Mouse (Mus musculus): ENCODE results near the gene Klhl8. TPM values are rescaled to one million over a fixed set of nuclear protein-coding genes. Genes with fewer than 3 reads are reported as not detected.
A peak's percentile ranks its signal among the peaks of the same experiment; 100 is the strongest.

Klhl8 gene
- polyA plus RNA-seq, 1 experiment = 27.9 TPM

- Histone ChIP-seq H3K4me1 (ENCODE audit: control insufficient read depth, insufficient read depth, low read length) (no peaks in the 10 kb centered on the region), H3K27ac (ENCODE audit: insufficient read depth, low read length) (no peak overlapping the region), H3K4me3 (ENCODE audit: insufficient read depth, low read length) (no peak overlapping the region)
- TF ChIP-seq POLR2A (IDR thresholded peaks at IDR 0.05; ENCODE audit: extremely low read depth, insufficient read depth, low read length) (no peak), CTCF (IDR thresholded peaks at IDR 0.05; ENCODE audit: extremely low read depth, insufficient read depth, low read length) (no peak)
Measured at GRCm38 (mm10) chr5:103916595-103917356, 5.7 kb upstream of the Klhl8 start.

- Histone ChIP-seq H3K27ac (ENCODE audit: insufficient read depth, low read length) (no peak overlapping the region), H3K4me1 (ENCODE audit: control insufficient read depth, insufficient read depth, low read length) (peaks cover 1% of the 10 kb centered on the region; the same call in 1 of the 2 replicates), H3K4me3 (ENCODE audit: insufficient read depth, low read length) (no peak overlapping the region)
- TF ChIP-seq POLR2A (IDR thresholded peaks at IDR 0.05; ENCODE audit: extremely low read depth, insufficient read depth, low read length) = no peak
- no peak for TF ChIP-seq CTCF (IDR thresholded peaks at IDR 0.05; ENCODE audit: extremely low read depth, insufficient read depth, low read length)
Measured at GRCm38 (mm10) chr5:103914335-103915226, 3.5 kb upstream of the Klhl8 start.

GRCm38 (mm10) chr5:103913150-103913549 is 2.1 kb upstream of the Klhl8 start:
- peaks cover 5% of the 10 kb centered on the region for H3K4me1 ChIP-seq (ENCODE audit: control insufficient read depth, insufficient read depth, low read length)
- no peak for TF ChIP-seq CTCF (IDR thresholded peaks at IDR 0.05; ENCODE audit: extremely low read depth, insufficient read depth, low read length)
- TF ChIP-seq POLR2A (IDR thresholded peaks at IDR 0.05; ENCODE audit: extremely low read depth, insufficient read depth, low read length) = no peak
- no peak overlapping the region for H3K27ac ChIP-seq (ENCODE audit: insufficient read depth, low read length)
- no peak overlapping the region for H3K4me3 ChIP-seq (ENCODE audit: insufficient read depth, low read length)

GRCm38 (mm10) chr5:103911555-103911954 is 496 bp upstream of the Klhl8 start:
- peaks cover 6% of the 10 kb centered on the region for H3K4me1 ChIP-seq (ENCODE audit: control insufficient read depth, insufficient read depth, low read length)
- H3K27ac ChIP-seq (ENCODE audit: insufficient read depth, low read length) = no peak overlapping the region
- TF ChIP-seq CTCF (IDR thresholded peaks at IDR 0.05; ENCODE audit: extremely low read depth, insufficient read depth, low read length) (no peak), POLR2A (IDR thresholded peaks at IDR 0.05; ENCODE audit: extremely low read depth, insufficient read depth, low read length) (no peak)
- H3K4me3 ChIP-seq (ENCODE audit: insufficient read depth, low read length) = no peak overlapping the region

GRCm38 (mm10) chr5:103910156-103910555 is 903 bp downstream of the Klhl8 start:
- no peak overlapping the region for H3K27ac ChIP-seq (ENCODE audit: insufficient read depth, low read length)
- TF ChIP-seq POLR2A (IDR thresholded peaks at IDR 0.05; ENCODE audit: extremely low read depth, insufficient read depth, low read length) = no peak
- TF ChIP-seq CTCF (IDR thresholded peaks at IDR 0.05; ENCODE audit: extremely low read depth, insufficient read depth, low read length) = no peak
- H3K4me3 ChIP-seq (ENCODE audit: insufficient read depth, low read length) = peak overlapping the region; percentile 62
- H3K4me1 ChIP-seq (ENCODE audit: control insufficient read depth, insufficient read depth, low read length) = peaks cover 6% of the 10 kb centered on the region

GRCm38 (mm10) chr5:103909466-103909865 is 1.6 kb downstream of the Klhl8 start:
- Histone ChIP-seq H3K4me1 (ENCODE audit: control insufficient read depth, insufficient read depth, low read length) (peaks cover 6% of the 10 kb centered on the region), H3K4me3 (ENCODE audit: insufficient read depth, low read length) (no peak overlapping the region), H3K27ac (ENCODE audit: insufficient read depth, low read length) (no peak overlapping the region)
- TF ChIP-seq CTCF (IDR thresholded peaks at IDR 0.05; ENCODE audit: extremely low read depth, insufficient read depth, low read length) (no peak), POLR2A (IDR thresholded peaks at IDR 0.05; ENCODE audit: extremely low read depth, insufficient read depth, low read length) (no peak)

GRCm38 (mm10) chr5:103908851-103909250 is 2.2 kb downstream of the Klhl8 start:
- Histone ChIP-seq H3K4me3 (ENCODE audit: insufficient read depth, low read length) (no peak overlapping the region), H3K27ac (ENCODE audit: insufficient read depth, low read length) (no peak overlapping the region)
- TF ChIP-seq POLR2A (IDR thresholded peaks at IDR 0.05; ENCODE audit: extremely low read depth, insufficient read depth, low read length) (no peak), CTCF (IDR thresholded peaks at IDR 0.05; ENCODE audit: extremely low read depth, insufficient read depth, low read length) (no peak)

GRCm38 (mm10) chr5:103907844-103908243 is 3.2 kb downstream of the Klhl8 start:
- peaks cover 7% of the 10 kb centered on the region for H3K4me1 ChIP-seq (ENCODE audit: control insufficient read depth, insufficient read depth, low read length)
- no peak overlapping the region for H3K27ac ChIP-seq (ENCODE audit: insufficient read depth, low read length)
- H3K4me3 ChIP-seq (ENCODE audit: insufficient read depth, low read length) = no peak overlapping the region
- TF ChIP-seq POLR2A (IDR thresholded peaks at IDR 0.05; ENCODE audit: extremely low read depth, insufficient read depth, low read length) (no peak), CTCF (IDR thresholded peaks at IDR 0.05; ENCODE audit: extremely low read depth, insufficient read depth, low read length) (no peak)

More at GRCm38 (mm10) chr5:103908851-103909250, 2.2 kb downstream of the Klhl8 start:
- peaks cover 6% of the 10 kb centered on the region for H3K4me1 ChIP-seq (ENCODE audit: control insufficient read depth, insufficient read depth, low read length)

- TF ChIP-seq CTCF (IDR thresholded peaks at IDR 0.05; ENCODE audit: extremely low read depth, insufficient read depth, low read length) (no peak), POLR2A (IDR thresholded peaks at IDR 0.05; ENCODE audit: extremely low read depth, insufficient read depth, low read length) (no peak)
- peaks cover 10% of the 10 kb centered on the region for H3K4me1 ChIP-seq (ENCODE audit: control insufficient read depth, insufficient read depth, low read length)
- no peak overlapping the region for H3K4me3 ChIP-seq (ENCODE audit: insufficient read depth, low read length)
- no peak overlapping the region for H3K27ac ChIP-seq (ENCODE audit: insufficient read depth, low read length)
Measured at GRCm38 (mm10) chr5:103906173-103906572, 4.9 kb downstream of the Klhl8 start.

All from cortical plate, adult 2 months (tissue).